8 mouse cellular contexts compared by ENCODE assay signal in genomic region chr10:75883232-75883552, GRCm38 (mm10). TPM values are rescaled to one million over a fixed set of nuclear protein-coding genes. Genes with fewer than 3 reads are reported as not detected.
DNase-seq lines count a peak whose midpoint lies in the region; ATAC-seq and TF ChIP-seq lines count a peak whose summit lies in the region.

No protein-coding gene starts in this region.

- no peaks in the 10 kb centered on the region for H3K79me2 ChIP-seq in MEL (ENCODE audit: control insufficient read depth, insufficient read depth, low read length, poor library complexity)

- H3K4me2 ChIP-seq in hindbrain, embryonic 11.5 days (replicated peaks; ENCODE audit: low read depth, low read length): no peak overlapping the region
- no peak overlapping the region; the same call in 1 of the 2 replicates for H3K4me2 ChIP-seq in lung, postnatal 0 days (replicated peaks; ENCODE audit: low read depth, low read length)

- no peak for TF ChIP-seq EP300 in MEL (IDR thresholded peaks at IDR 0.05; ENCODE audit: low read depth in 1 of 2, low read length in 2 of 2)
- TF ChIP-seq EP300 in lung, postnatal 0 days (IDR thresholded peaks at IDR 0.05): no peak

- TF ChIP-seq POLR2A in MEL (IDR thresholded peaks at IDR 0.05; ENCODE audit: control insufficient read depth in 1 of 2, insufficient read depth in 1 of 2, low read depth in 1 of 2, low read length in 2 of 2, poor library complexity in 1 of 2): no peak

- peak in 2 of 3 experiments; percentile 60 to 62; a peak in 5 of 6 replicates for TF ChIP-seq CTCF in MEL (IDR thresholded peaks at IDR 0.05 in 2 of 3, conservative IDR thresholded peaks at IDR 0.05 in 1 of 3; ENCODE audit: control insufficient read depth in 1 of 3, insufficient read depth in 1 of 3, low read depth in 2 of 3, low read length in 3 of 3, poor library complexity in 1 of 3, severe bottlenecking in 1 of 3)
- peak; percentile 82 for TF ChIP-seq CTCF in lung, postnatal 0 days (IDR thresholded peaks at IDR 0.05)

- DNase-seq in MEL (ENCODE audit: low read depth, low spot score): peak; percentile 51
- DNase-seq in cerebellum, adult 9-11 months: peak; percentile 83
- peak; percentile 81 to 91 for DNase-seq in frontal cortex, adult 2 months (ENCODE audit: extremely low spot score in 1 of 2, low spot score in 1 of 2)
- peak; percentile 77 for DNase-seq in hindbrain, embryonic 11.5 days (ENCODE audit: low spot score)
- peak; percentile 70 to 82 for DNase-seq in layer of hippocampus, postnatal 14 days (ENCODE audit: low spot score in 2 of 2)
- peak; percentile 83 for DNase-seq in lung, postnatal 0 days (ENCODE audit: low spot score)
- DNase-seq in retina, adult 2 months (ENCODE audit: low read depth, low spot score): peak; percentile 50
- DNase-seq in urinary bladder, adult 18-20 months (ENCODE audit: low spot score in 2 of 2): peak; percentile 71 to 73

- 2% methylated on average over 10 of the region's 10 CpGs for WGBS in hindbrain, embryonic 11.5 days
- 1% methylated on average over 10 of the region's 10 CpGs for WGBS in lung, postnatal 0 days

- ATAC-seq in hindbrain, embryonic 11.5 days (ENCODE audit: low FRiP score): peak; percentile 73
- peak; percentile 83 for ATAC-seq in lung, postnatal 0 days

- no peaks in the 10 kb centered on the region for H3K9me3 ChIP-seq in MEL (replicated peaks; ENCODE audit: insufficient read depth, low read length)
- no peaks in the 10 kb centered on the region for H3K9me3 ChIP-seq in hindbrain, embryonic 11.5 days (ENCODE audit: control insufficient read depth, low read length)
- no peaks in the 10 kb centered on the region for H3K9me3 ChIP-seq in lung, postnatal 0 days (ENCODE audit: low read length)

- H3K4me3 ChIP-seq in MEL (ENCODE audit: control insufficient read depth in 1 of 2, insufficient read depth in 1 of 2, low read depth in 2 of 2, low read length in 2 of 2): no peak overlapping the region
- no peak overlapping the region for H3K4me3 ChIP-seq in hindbrain, embryonic 11.5 days (ENCODE audit: low read depth, low read length)
- no peak overlapping the region for H3K4me3 ChIP-seq in lung, postnatal 0 days (ENCODE audit: low read depth, low read length)

- peak; percentile 48 for TF ChIP-seq RAD21 in MEL (IDR thresholded peaks at IDR 0.05; ENCODE audit: low read depth, low read length)

- H3K4me1 ChIP-seq in MEL (ENCODE audit: control insufficient read depth in 1 of 2, insufficient read depth in 2 of 2, low read length in 2 of 2): no peaks in the 10 kb centered on the region
- 0 out of 2 replicates have a peak, but pooled peaks cover 2% of the 10 kb centered on the region for H3K4me1 ChIP-seq in hindbrain, embryonic 11.5 days (replicated peaks; ENCODE audit: control insufficient read depth, insufficient read depth, low read length)
- H3K4me1 ChIP-seq in lung, postnatal 0 days (ENCODE audit: insufficient read depth, low read depth, low read length): no peaks in the 10 kb centered on the region

- H3K9ac ChIP-seq in MEL (ENCODE audit: control insufficient read depth, low read depth, low read length, poor library complexity, severe bottlenecking): no peak overlapping the region
- H3K9ac ChIP-seq in hindbrain, embryonic 11.5 days (ENCODE audit: low read depth, low read length): no peak overlapping the region; the same call in 1 of the 2 replicates
- no peak overlapping the region for H3K9ac ChIP-seq in lung, postnatal 0 days (replicated peaks; ENCODE audit: low read depth)

- H3K36me3 ChIP-seq in MEL (ENCODE audit: control insufficient read depth in 1 of 2, insufficient read depth in 2 of 2, low read length in 2 of 2): no peaks in the 10 kb centered on the region
- no peaks in the 10 kb centered on the region for H3K36me3 ChIP-seq in hindbrain, embryonic 11.5 days (ENCODE audit: control insufficient read depth, insufficient read depth, low read length)
- no peaks in the 10 kb centered on the region for H3K36me3 ChIP-seq in lung, postnatal 0 days (ENCODE audit: insufficient read depth, low read length)

- no peaks in the 10 kb centered on the region for H3K27me3 ChIP-seq in MEL (ENCODE audit: control insufficient read depth in 1 of 2, insufficient read depth in 2 of 2, low read length in 2 of 2)
- no peaks in the 10 kb centered on the region for H3K27me3 ChIP-seq in hindbrain, embryonic 11.5 days (ENCODE audit: control insufficient read depth, insufficient read depth, low read length)
- H3K27me3 ChIP-seq in lung, postnatal 0 days (replicated peaks; ENCODE audit: insufficient read depth, low read length): no peaks in the 10 kb centered on the region

- H3K27ac ChIP-seq in MEL (ENCODE audit: control insufficient read depth, low read depth, low read length): no peak overlapping the region
- no peak overlapping the region for H3K27ac ChIP-seq in hindbrain, embryonic 11.5 days (ENCODE audit: low read depth, low read length)
- no peak overlapping the region for H3K27ac ChIP-seq in lung, postnatal 0 days (ENCODE audit: low read length)

TF ChIP-seq in MEL, 35 proteins besides CTCF, POLR2A, EP300 and RAD21:
- peak; percentile 65 for TF ChIP-seq SMC3 (IDR thresholded peaks at IDR 0.05; ENCODE audit: low read depth, low read length)
- no peak for TF ChIP-seq ZKSCAN1 (IDR thresholded peaks at IDR 0.05; ENCODE audit: low read depth, low read length)
- no peak for TF ChIP-seq ELF1 (IDR thresholded peaks at IDR 0.05; ENCODE audit: low read depth, low read length)
- no peak for TF ChIP-seq ZMIZ1 (IDR thresholded peaks at IDR 0.05; ENCODE audit: low read depth, low read length)
- peak; percentile 51 for TF ChIP-seq ZC3H11A (IDR thresholded peaks at IDR 0.05; ENCODE audit: low read depth, low read length)
- peak; percentile 64 for TF ChIP-seq ZNF384 (IDR thresholded peaks at IDR 0.05; ENCODE audit: low read depth, low read length)

RNA-seq across cellular contexts. Expression of gene Derl3, which starts 10.0 kb away (rescaled TPM):
- total RNA-seq in MEL (2012; rRNA removed): 0.23 and 0.69 TPM in 2 replicates
- 1 to 10 TPM in 1 of 2 experiments, not detected in 1; 1.5 TPM for polyA plus RNA-seq in MEL (2012; ENCODE audit: insufficient read depth in 1 of 2, insufficient read length in 2 of 2, low read depth in 1 of 2, low replicate concordance in 2 of 2, missing spikeins in 1 of 2)
- polyA plus RNA-seq in frontal cortex, adult 2 months (2012; rRNA removed): 5.3 and 6.5 TPM in 2 replicates
- polyA plus RNA-seq in hindbrain, embryonic 11.5 days (2014; fragmentation: Nextera tagmentation; extraction: Ambion mirVana): 2.9 and 3.3 TPM in 2 replicates
- total RNA-seq in layer of hippocampus, postnatal 14 days (2021): 1 to 10 TPM; 2.0 to 2.1 TPM
- polyA plus RNA-seq in lung, postnatal 0 days (2015; fragmentation: Nextera tagmentation; extraction: Ambion mirVana): 1.2 TPM in 2 replicates

RNA-seq across cellular contexts. Expression of gene Mif, which starts 23.2 kb away (rescaled TPM):
- total RNA-seq in MEL (2012; rRNA removed): 862 and 1,292 TPM in 2 replicates
- 1,000 to 10,000 TPM in 1 of 2 experiments, 100 to 1,000 TPM in 1; 817 to 2,606 TPM for polyA plus RNA-seq in MEL (2012; ENCODE audit: insufficient read depth in 1 of 2, insufficient read length in 2 of 2, low read depth in 1 of 2, low replicate concordance in 2 of 2, missing spikeins in 1 of 2)
- polyA plus RNA-seq in frontal cortex, adult 2 months (2012; rRNA removed): 1,072 and 1,398 TPM in 2 replicates
- 1,947 and 1,962 TPM in 2 replicates for polyA plus RNA-seq in hindbrain, embryonic 11.5 days (2014; fragmentation: Nextera tagmentation; extraction: Ambion mirVana)
- 100 to 1,000 TPM; 563 to 640 TPM for total RNA-seq in layer of hippocampus, postnatal 14 days (2021)
- polyA plus RNA-seq in lung, postnatal 0 days (2015; fragmentation: Nextera tagmentation; extraction: Ambion mirVana): 280 and 356 TPM in 2 replicates

RNA-seq across cellular contexts. Expression of gene Smarcb1, which starts 38.2 kb away (rescaled TPM):
- total RNA-seq in MEL (2012; rRNA removed): 91.6 and 91.8 TPM in 2 replicates
- 1,000 to 10,000 TPM in 1 of 2 experiments, 100 to 1,000 TPM in 1; 117 to 2,689 TPM for polyA plus RNA-seq in MEL (2012; ENCODE audit: insufficient read depth in 1 of 2, insufficient read length in 2 of 2, low read depth in 1 of 2, low replicate concordance in 2 of 2, missing spikeins in 1 of 2)
- 82.1 and 89.4 TPM in 2 replicates for polyA plus RNA-seq in frontal cortex, adult 2 months (2012; rRNA removed)
- 279 and 282 TPM in 2 replicates for polyA plus RNA-seq in hindbrain, embryonic 11.5 days (2014; fragmentation: Nextera tagmentation; extraction: Ambion mirVana)
- 10 to 100 TPM; 80.6 to 84.5 TPM for total RNA-seq in layer of hippocampus, postnatal 14 days (2021)
- polyA plus RNA-seq in lung, postnatal 0 days (2015; fragmentation: Nextera tagmentation; extraction: Ambion mirVana): 109 TPM in 2 replicates

RNA-seq across cellular contexts. Expression of gene Gstt2, which starts 46.0 kb away (rescaled TPM):
- 4.3 and 4.9 TPM in 2 replicates for total RNA-seq in MEL (2012; rRNA removed)
- polyA plus RNA-seq in MEL (2012; ENCODE audit: insufficient read depth in 1 of 2, insufficient read length in 2 of 2, low read depth in 1 of 2, low replicate concordance in 2 of 2, missing spikeins in 1 of 2): 10 to 100 TPM in 1 of 2 experiments, not detected in 1; 10.9 TPM
- 17.8 and 20.9 TPM in 2 replicates for polyA plus RNA-seq in frontal cortex, adult 2 months (2012; rRNA removed)
- 7.8 and 10.0 TPM in 2 replicates for polyA plus RNA-seq in hindbrain, embryonic 11.5 days (2014; fragmentation: Nextera tagmentation; extraction: Ambion mirVana)
- total RNA-seq in layer of hippocampus, postnatal 14 days (2021): 1 to 10 TPM; 3.5 to 4.0 TPM
- 40.6 and 44.7 TPM in 2 replicates for polyA plus RNA-seq in lung, postnatal 0 days (2015; fragmentation: Nextera tagmentation; extraction: Ambion mirVana)

RNA-seq across cellular contexts. Expression of gene Chchd10, which starts 49.7 kb away (rescaled TPM):
- total RNA-seq in MEL (2012; rRNA removed): 143 and 158 TPM in 2 replicates
- 100 to 1,000 TPM in 1 of 2 experiments, not detected in 1; 428 TPM for polyA plus RNA-seq in MEL (2012; ENCODE audit: insufficient read depth in 1 of 2, insufficient read length in 2 of 2, low read depth in 1 of 2, low replicate concordance in 2 of 2, missing spikeins in 1 of 2)
- polyA plus RNA-seq in frontal cortex, adult 2 months (2012; rRNA removed): 453 and 546 TPM in 2 replicates
- polyA plus RNA-seq in hindbrain, embryonic 11.5 days (2014; fragmentation: Nextera tagmentation; extraction: Ambion mirVana): 8.0 and 9.3 TPM in 2 replicates
- 100 to 1,000 TPM; 286 to 309 TPM for total RNA-seq in layer of hippocampus, postnatal 14 days (2021)
- 299 and 347 TPM in 2 replicates for polyA plus RNA-seq in lung, postnatal 0 days (2015; fragmentation: Nextera tagmentation; extraction: Ambion mirVana)
